Mouse (Mus musculus) colon, adult 2 months (tissue): ENCODE results near the gene Ankrd63. TPM values are rescaled to one million over a fixed set of nuclear protein-coding genes. Genes with fewer than 3 reads are reported as not detected.

Experiments used
- polyA plus RNA-seq: library from polyadenylated mRNA; depleted of rRNA; stranded (reverse); fragments of >200 nt; gene quantifications from 2 replicates; pipeline ENCODE4 v1.2.3, GENCODE M21; 2012; rRNA removed

Gene Ankrd63
- 0.32 and 0.48 TPM in 2 replicates for polyA plus RNA-seq

DNA sequence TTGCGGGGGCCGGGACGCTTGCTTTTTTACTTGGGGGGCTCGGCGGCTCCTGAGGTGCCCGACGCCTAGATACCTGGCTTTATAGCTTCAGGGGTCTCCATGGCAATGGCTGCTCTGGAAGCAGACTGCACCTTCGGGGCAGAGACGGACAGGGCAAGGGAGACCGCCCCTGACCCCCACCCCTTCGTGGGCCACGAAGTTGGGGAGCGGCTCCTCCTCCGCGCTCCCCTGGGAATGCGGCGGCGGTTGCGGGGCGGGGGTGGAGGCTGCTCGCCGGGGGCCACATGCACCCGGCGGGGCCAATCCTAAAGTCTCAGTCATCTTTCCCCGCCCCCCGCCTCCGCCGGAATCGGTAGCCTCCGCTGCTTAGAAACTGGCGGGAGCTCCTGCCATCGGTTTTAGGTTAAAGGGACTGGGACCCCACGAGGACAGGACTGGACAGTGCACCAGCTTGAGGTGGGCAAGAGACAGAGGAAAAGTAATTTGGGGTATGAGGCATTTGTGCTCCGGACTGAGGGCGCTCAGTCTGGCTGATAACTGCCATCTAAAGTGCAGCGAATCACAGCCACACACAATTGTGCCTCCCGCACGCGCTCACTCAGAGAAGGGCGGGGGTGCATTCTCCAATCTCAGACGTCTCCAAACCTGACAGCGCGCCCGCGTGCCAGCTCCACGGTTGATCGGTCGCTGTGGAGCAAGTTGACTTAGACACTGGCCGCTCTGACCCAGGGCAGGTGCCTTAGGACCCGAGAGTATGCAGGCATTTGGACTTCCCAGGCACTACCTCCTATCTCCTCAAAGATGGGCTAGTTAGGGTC is at the start of gene Ankrd63:
Ankrd63 (minus strand) TSS at position 51 of the 818 bp plus-strand sequence.

DNA sequence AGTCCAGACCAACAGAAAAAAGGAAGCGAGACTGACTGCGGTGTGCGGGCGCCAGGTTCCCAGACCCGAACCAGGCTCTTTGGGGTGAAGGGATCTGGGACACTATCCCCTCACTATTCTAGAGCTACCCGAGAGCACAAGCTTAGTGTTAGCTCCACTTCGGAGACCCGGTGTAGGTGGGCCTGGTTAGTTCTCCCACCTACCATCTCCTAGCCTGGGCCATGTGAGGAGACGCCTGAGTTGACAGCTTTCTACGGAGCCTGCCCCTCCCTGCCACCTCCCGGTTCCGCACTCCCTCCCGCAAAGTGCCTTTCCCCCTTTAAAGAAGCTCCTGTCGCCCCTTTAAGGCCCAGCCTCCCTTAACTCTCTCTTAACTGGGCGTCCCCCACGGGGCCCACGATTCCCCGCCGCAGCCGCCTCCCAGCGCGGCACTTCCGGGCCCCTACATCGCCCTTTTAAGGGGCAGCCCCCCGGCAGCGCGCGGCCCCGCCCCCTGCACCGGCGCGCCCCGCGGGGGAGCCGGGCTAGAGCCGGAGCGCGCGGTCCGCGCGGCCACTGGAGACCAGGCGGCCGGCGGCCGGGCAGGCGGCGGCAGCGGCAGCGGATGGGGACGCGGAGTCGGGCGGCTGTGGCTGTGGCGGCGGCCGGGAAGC is 41.6 kb upstream of the Ankrd63 start, which contains the start of gene Inafm2:
Inafm2 (plus strand) TSS at position 527 of the 653 bp plus-strand sequence.

DNA sequence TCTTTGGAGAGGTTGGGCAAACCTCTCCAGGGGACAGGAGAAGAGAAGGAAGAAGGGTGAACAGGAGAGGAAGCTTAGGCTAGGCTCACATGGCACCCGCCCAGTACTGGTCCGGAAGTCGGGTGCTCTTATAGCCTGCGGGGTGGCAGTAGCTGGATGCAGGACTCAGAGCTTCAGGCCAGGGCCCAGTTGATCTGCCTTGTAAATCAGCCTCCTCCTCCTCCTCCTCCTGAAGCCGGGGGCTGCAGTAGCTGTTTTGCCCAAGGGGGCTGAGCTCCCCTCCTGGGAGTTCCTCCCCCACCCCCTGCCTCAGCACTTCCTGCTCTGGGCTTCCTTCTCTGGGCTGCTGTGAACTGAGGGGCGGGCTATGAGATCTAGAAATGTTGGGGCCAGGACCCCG is 24.6 kb upstream of the Ankrd63 start, which contains the start of gene Plcb2:
Plcb2 (minus strand) TSS at position 102 of the 400 bp plus-strand sequence.

GRCm38 (mm10) chr2:118662902-118663803 is 40.6 kb downstream of the Ankrd63 start, which contains the start of gene Pak6:
Gene Pak6, plus strand, starts transcription at chr2:118663303.

Other genes with a start within 250 kb of the Ankrd63 start
- 29.8 and 32.1 TPM in 2 replicates for gene Srp14, start 224.3 kb downstream of the Ankrd63 start, polyA plus RNA-seq
- gene Bmf, start 154.3 kb downstream of the Ankrd63 start, polyA plus RNA-seq, result 7.2 and 12.8 TPM in 2 replicates
- gene Bub1b, start 105.8 kb downstream of the Ankrd63 start, polyA plus RNA-seq, result 4.3 and 5.6 TPM in 2 replicates
- 1.6 and 2.7 TPM in 2 replicates for gene Pak6, start 40.7 kb downstream of the Ankrd63 start, polyA plus RNA-seq
- gene Plcb2, start 24.5 kb upstream of the Ankrd63 start, polyA plus RNA-seq, result 3.3 and 3.6 TPM in 2 replicates
- 22.1 and 26.4 TPM in 2 replicates for gene Inafm2, start 41.8 kb upstream of the Ankrd63 start, polyA plus RNA-seq
- 10.0 and 10.9 TPM in 2 replicates for gene Ccdc9b, start 58.7 kb upstream of the Ankrd63 start, polyA plus RNA-seq
- gene Phgr1, start 68.8 kb upstream of the Ankrd63 start, polyA plus RNA-seq, result 11,514 and 14,950 TPM in 2 replicates
- 4.7 and 5.6 TPM in 2 replicates for gene Disp2, start 75.8 kb upstream of the Ankrd63 start, polyA plus RNA-seq
- gene Knstrn, start 110.0 kb upstream of the Ankrd63 start, polyA plus RNA-seq, result 4.5 and 5.5 TPM in 2 replicates
- gene Ivd, start 158.0 kb upstream of the Ankrd63 start, polyA plus RNA-seq, result 43.7 and 57.2 TPM in 2 replicates
- 27.5 and 31.1 TPM in 2 replicates for gene Bahd1, start 196.4 kb upstream of the Ankrd63 start, polyA plus RNA-seq
- 7.2 and 7.6 TPM in 2 replicates for gene Chst14, start 222.5 kb upstream of the Ankrd63 start, polyA plus RNA-seq